Mouse (Mus musculus): ENCODE measurements at regions not wholly inside any gene's neighbourhood (a gene's known extent, or its start where the extent isn't known, plus 50 kb on each side); places are given as distances from the start of the nearest gene placed in this dataset.

DNA sequence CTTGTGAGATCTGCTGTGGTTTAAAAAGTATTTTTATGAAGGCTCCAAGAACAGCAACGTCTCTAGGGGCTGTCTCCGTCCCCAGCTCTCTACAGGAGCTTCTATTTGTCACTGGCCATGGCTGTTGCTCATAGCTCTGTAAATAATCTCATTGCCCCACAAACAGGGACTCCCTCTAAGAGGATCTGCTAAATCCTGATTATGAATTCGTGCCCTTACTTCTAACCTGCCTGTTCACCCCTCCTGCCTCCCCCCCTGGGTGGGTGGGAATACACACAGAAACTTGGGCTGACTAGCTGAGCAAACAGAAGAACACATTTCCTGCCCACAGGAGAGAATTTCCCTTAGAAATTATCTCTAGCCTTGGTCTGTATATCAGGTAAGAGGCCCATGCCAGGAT lies 155.9 kb upstream of the Ncam1 start:
- no peaks in the 10 kb centered on the region for H3K27me3 ChIP-seq (ENCODE audit: control insufficient read depth, insufficient read depth, low read length)
- TF ChIP-seq POLR2A (IDR thresholded peaks at IDR 0.05; ENCODE audit: low read depth, low read length) (no peak), CTCF (IDR thresholded peaks at IDR 0.05; ENCODE audit: extremely low read depth, insufficient read length, insufficient replicate concordance, low read depth, low read length) (no peak)
- no peak overlapping the region for H3K4me3 ChIP-seq (ENCODE audit: low read depth, low read length)
- no peak overlapping the region for H3K27ac ChIP-seq (ENCODE audit: insufficient read depth, low read depth, low read length)
- H3K36me3 ChIP-seq (ENCODE audit: control insufficient read depth, insufficient read depth, low read length): no peaks in the 10 kb centered on the region
- 35% methylated on average over 3 of the region's 3 CpGs for WGBS
- no peaks in the 10 kb centered on the region for H3K4me1 ChIP-seq (ENCODE audit: control insufficient read depth, insufficient read depth, insufficient read length, low read length)

DNA sequence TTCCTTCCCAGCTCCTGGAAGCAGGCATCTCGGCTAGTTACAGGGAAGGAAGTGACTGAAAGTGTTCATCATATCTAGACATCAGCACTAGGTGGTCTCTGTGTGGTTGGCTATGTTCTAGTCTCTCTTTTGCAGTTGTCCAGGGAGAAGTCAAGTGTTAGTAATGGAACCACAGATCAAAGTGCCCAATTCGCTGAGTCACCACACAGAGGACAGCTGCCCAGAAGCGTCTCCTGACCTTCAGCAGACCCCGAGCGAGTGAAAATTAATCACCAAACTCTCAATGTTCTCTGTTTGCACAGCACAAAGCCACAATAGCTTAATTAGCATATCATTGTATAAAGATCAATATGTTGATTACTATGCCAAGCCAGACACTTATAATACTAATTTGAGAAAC lies 151.6 kb upstream of the Ncam1 start:
- Histone ChIP-seq H3K36me3 (ENCODE audit: control insufficient read depth, insufficient read depth, low read length) (no peaks in the 10 kb centered on the region), H3K4me1 (ENCODE audit: control insufficient read depth, insufficient read depth, insufficient read length, low read length) (no peaks in the 10 kb centered on the region), H3K27ac (ENCODE audit: insufficient read depth, low read depth, low read length) (no peak overlapping the region), H3K27me3 (ENCODE audit: control insufficient read depth, insufficient read depth, low read length) (no peaks in the 10 kb centered on the region), H3K4me3 (ENCODE audit: low read depth, low read length) (no peak overlapping the region)
- no peak for TF ChIP-seq POLR2A (IDR thresholded peaks at IDR 0.05; ENCODE audit: low read depth, low read length)
- TF ChIP-seq CTCF (IDR thresholded peaks at IDR 0.05; ENCODE audit: extremely low read depth, insufficient read length, insufficient replicate concordance, low read depth, low read length): no peak
- WGBS: 52% methylated on average over 5 of the region's 5 CpGs

DNA sequence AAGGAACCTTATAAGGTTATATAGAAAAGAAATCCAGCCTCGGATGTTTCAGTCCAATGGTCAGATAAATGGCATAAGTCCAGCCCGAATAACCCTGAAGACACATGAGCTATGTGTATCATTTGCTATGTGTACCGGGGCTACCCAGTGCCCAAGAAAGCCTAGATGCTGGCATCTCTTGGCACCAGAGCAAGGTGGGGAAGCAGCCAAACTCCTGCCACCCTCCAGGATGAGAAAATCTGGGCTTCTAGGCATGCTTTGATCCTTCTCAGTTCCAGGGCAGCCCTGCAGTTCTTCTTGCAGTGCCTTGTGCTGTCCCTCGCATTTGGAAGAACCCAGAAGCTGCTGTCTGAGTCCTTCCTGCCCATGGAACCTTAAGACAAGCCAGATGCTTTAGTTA lies 149.8 kb upstream of the Ncam1 start:
- WGBS: 90% methylated on average over 4 of the region's 4 CpGs
- H3K36me3 ChIP-seq (ENCODE audit: control insufficient read depth, insufficient read depth, low read length): no peaks in the 10 kb centered on the region
- no peak for TF ChIP-seq CTCF (IDR thresholded peaks at IDR 0.05; ENCODE audit: extremely low read depth, insufficient read length, insufficient replicate concordance, low read depth, low read length)
- TF ChIP-seq POLR2A (IDR thresholded peaks at IDR 0.05; ENCODE audit: low read depth, low read length): no peak
- H3K4me1 ChIP-seq (ENCODE audit: control insufficient read depth, insufficient read depth, insufficient read length, low read length): no peaks in the 10 kb centered on the region
- no peak overlapping the region for H3K4me3 ChIP-seq (ENCODE audit: low read depth, low read length)
- no peaks in the 10 kb centered on the region for H3K27me3 ChIP-seq (ENCODE audit: control insufficient read depth, insufficient read depth, low read length)
- no peak overlapping the region for H3K27ac ChIP-seq (ENCODE audit: insufficient read depth, low read depth, low read length)

- no peaks in the 10 kb centered on the region for H3K4me1 ChIP-seq (ENCODE audit: control insufficient read depth, insufficient read depth, insufficient read length, low read length)
- H3K4me3 ChIP-seq (ENCODE audit: low read depth, low read length): no peak overlapping the region
- H3K36me3 ChIP-seq (ENCODE audit: control insufficient read depth, insufficient read depth, low read length): no peaks in the 10 kb centered on the region
- no peaks in the 10 kb centered on the region for H3K27me3 ChIP-seq (ENCODE audit: control insufficient read depth, insufficient read depth, low read length)
- TF ChIP-seq CTCF (IDR thresholded peaks at IDR 0.05; ENCODE audit: extremely low read depth, insufficient read length, insufficient replicate concordance, low read depth, low read length): no peak
- no peak for TF ChIP-seq POLR2A (IDR thresholded peaks at IDR 0.05; ENCODE audit: low read depth, low read length)
- H3K27ac ChIP-seq (ENCODE audit: insufficient read depth, low read depth, low read length): no peak overlapping the region
- WGBS: 74% methylated on average over 2 of the region's 2 CpGs
These were observed 148.1 kb upstream of the Ncam1 start for GRCm38 (mm10) chr9:49946857-49947256.

- Histone ChIP-seq H3K4me3 (ENCODE audit: low read depth, low read length) (no peak overlapping the region), H3K36me3 (ENCODE audit: control insufficient read depth, insufficient read depth, low read length) (no peaks in the 10 kb centered on the region), H3K27me3 (ENCODE audit: control insufficient read depth, insufficient read depth, low read length) (no peaks in the 10 kb centered on the region), H3K27ac (ENCODE audit: insufficient read depth, low read depth, low read length) (no peak overlapping the region), H3K4me1 (ENCODE audit: control insufficient read depth, insufficient read depth, insufficient read length, low read length) (no peaks in the 10 kb centered on the region)
- no peak for TF ChIP-seq POLR2A (IDR thresholded peaks at IDR 0.05; ENCODE audit: low read depth, low read length)
- no peak for TF ChIP-seq CTCF (IDR thresholded peaks at IDR 0.05; ENCODE audit: extremely low read depth, insufficient read length, insufficient replicate concordance, low read depth, low read length)
- WGBS: 48% methylated on average over 9 of the region's 9 CpGs
These were observed 137.0 kb upstream of the Ncam1 start for GRCm38 (mm10) chr9:49935555-49936376.

GRCm38 (mm10) chr9:49928041-49928656 lies 129.4 kb upstream of the Ncam1 start:
- no peaks in the 10 kb centered on the region for H3K27me3 ChIP-seq (ENCODE audit: control insufficient read depth, insufficient read depth, low read length)
- 57% methylated on average over 3 of the region's 3 CpGs for WGBS
- no peak for TF ChIP-seq CTCF (IDR thresholded peaks at IDR 0.05; ENCODE audit: extremely low read depth, insufficient read length, insufficient replicate concordance, low read depth, low read length)
- no peak for TF ChIP-seq POLR2A (IDR thresholded peaks at IDR 0.05; ENCODE audit: low read depth, low read length)
- H3K4me1 ChIP-seq (ENCODE audit: control insufficient read depth, insufficient read depth, insufficient read length, low read length): no peaks in the 10 kb centered on the region
- H3K36me3 ChIP-seq (ENCODE audit: control insufficient read depth, insufficient read depth, low read length): no peaks in the 10 kb centered on the region
- no peak overlapping the region for H3K27ac ChIP-seq (ENCODE audit: insufficient read depth, low read depth, low read length)
- no peak overlapping the region for H3K4me3 ChIP-seq (ENCODE audit: low read depth, low read length)

- WGBS: 84% methylated on average over 1 of the region's 1 CpGs
- Histone ChIP-seq H3K27me3 (ENCODE audit: control insufficient read depth, insufficient read depth, low read length) (no peaks in the 10 kb centered on the region), H3K27ac (ENCODE audit: insufficient read depth, low read depth, low read length) (no peak overlapping the region), H3K36me3 (ENCODE audit: control insufficient read depth, insufficient read depth, low read length) (no peaks in the 10 kb centered on the region), H3K4me3 (ENCODE audit: low read depth, low read length) (no peak overlapping the region), H3K4me1 (ENCODE audit: control insufficient read depth, insufficient read depth, insufficient read length, low read length) (no peaks in the 10 kb centered on the region)
- TF ChIP-seq CTCF (IDR thresholded peaks at IDR 0.05; ENCODE audit: extremely low read depth, insufficient read length, insufficient replicate concordance, low read depth, low read length): no peak
- no peak for TF ChIP-seq POLR2A (IDR thresholded peaks at IDR 0.05; ENCODE audit: low read depth, low read length)
These were observed 128.6 kb upstream of the Ncam1 start for GRCm38 (mm10) chr9:49927281-49927680.

All from small intestine, adult 2 months (tissue).